Mouse (Mus musculus): ENCODE data around the gene Asic2. TPM values are rescaled to one million over a fixed set of nuclear protein-coding genes. Genes with fewer than 3 reads are reported as not detected.

Gene Asic2
- total RNA-seq, 4 experiments from 2014 or later = 60.0 to 62.0 (median 60.9) TPM

GRCm38 (mm10) chr11:81205471-81205870 is 762.8 kb downstream of the Asic2 start:
- DNase-seq (ENCODE audit: low spot score in 2 of 2) = no peak

- no peak for DNase-seq (ENCODE audit: low spot score in 2 of 2)
Observed at GRCm38 (mm10) chr11:81202578-81202977, 765.7 kb downstream of the Asic2 start.

DNA sequence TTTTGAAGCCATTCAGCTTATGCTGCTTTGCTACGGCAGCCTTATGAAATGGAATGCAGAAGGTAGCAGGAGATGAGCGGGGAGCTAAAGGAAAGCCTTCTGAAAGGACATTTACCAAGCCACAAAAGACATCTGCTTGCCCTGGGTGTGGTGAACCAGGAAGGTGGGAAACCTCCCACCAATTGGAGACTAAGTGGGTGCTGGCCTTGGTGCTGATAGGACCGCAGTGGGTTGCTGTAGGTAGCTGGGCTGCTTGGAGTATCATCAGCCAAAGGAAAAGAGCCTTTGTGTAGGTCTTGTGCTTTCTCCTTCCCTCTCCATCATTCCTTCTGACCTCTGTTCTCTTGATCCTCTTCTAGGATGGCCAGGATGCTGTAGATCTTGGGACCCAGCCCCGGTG is 774.4 kb downstream of the Asic2 start:
- no peak for DNase-seq (ENCODE audit: low spot score in 2 of 2)

GRCm38 (mm10) chr11:81192155-81192554 is 776.1 kb downstream of the Asic2 start:
- DNase-seq (ENCODE audit: low spot score in 2 of 2) = no peak

GRCm38 (mm10) chr11:81189103-81189502 is 779.2 kb downstream of the Asic2 start:
- peak; percentile 7 to 22 for DNase-seq (ENCODE audit: low spot score in 2 of 2)

GRCm38 (mm10) chr11:81187851-81188250 is 780.4 kb downstream of the Asic2 start:
- peak in 1 of 2 experiments; percentile 46 for DNase-seq (ENCODE audit: low spot score in 2 of 2)

- DNase-seq (ENCODE audit: low spot score in 2 of 2) = no peak
Observed at GRCm38 (mm10) chr11:81184721-81185120, 783.5 kb downstream of the Asic2 start.

DNA sequence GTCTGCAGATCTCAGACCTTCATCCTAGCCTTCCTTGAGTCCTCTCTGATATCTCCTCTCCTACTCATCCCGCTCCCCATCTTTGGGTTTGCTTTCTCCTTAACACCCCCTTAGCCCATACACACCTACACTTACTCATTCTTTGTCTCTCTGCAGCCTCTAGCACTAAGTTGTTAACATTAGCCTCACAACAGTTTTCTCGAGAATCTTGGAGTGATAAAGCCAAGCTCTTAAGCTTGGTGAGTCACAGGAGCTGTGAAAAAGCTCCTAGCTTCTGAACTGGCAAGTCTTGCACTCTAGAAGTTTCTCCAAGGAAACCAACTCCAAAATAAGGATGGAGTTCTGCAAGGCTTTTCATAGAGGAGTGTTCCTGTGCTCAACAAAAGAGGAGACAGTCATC is 803.4 kb downstream of the Asic2 start:
- DNase-seq (ENCODE audit: low spot score in 2 of 2) = no peak

DNA sequence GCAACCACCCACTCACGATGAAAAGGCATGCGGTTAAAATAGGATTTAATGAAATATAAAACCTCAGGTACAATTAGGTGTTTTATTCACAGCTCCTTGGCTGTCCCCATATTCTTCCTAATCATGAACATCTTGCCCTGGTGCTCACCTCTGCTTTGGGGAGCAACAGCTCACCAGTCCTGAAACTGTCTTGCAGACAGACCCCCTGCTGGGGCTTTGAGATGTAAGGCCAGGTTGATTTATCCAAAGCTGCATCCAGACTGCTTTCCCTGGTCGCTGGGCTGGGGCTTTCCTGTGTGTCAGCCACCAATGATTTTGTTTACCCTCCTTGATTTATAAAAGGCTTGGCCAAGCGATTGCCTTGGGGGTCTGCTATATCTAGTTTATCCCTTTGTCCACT is 805.2 kb downstream of the Asic2 start:
- DNase-seq (ENCODE audit: low spot score in 2 of 2) = no peak

DNA sequence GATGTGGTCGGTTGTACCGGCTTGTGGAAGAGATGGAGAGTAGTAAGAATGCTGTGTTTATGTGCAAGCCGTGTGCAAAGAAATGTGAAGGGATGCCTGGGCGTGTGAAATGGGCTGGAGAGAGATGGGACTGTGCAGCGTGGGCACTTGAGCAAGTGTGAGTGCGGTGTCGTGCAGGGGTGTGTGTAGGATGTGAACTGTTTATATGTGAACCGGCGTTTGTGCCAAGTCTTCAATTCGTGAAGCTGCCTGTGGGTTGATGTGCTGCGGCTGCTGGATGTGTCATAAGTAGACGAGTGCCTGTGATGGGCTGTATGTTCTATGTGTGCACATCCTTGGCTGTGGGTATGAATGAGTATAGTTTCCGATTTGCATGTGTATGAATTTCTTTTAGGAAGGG is 814.4 kb downstream of the Asic2 start:
- DNase-seq (ENCODE audit: low spot score in 2 of 2) = peak; percentile 45 to 93

GRCm38 (mm10) chr11:81153161-81153840 is 815.0 kb downstream of the Asic2 start:
- peak; percentile 46 to 78 for DNase-seq (ENCODE audit: low spot score in 2 of 2)

DNA sequence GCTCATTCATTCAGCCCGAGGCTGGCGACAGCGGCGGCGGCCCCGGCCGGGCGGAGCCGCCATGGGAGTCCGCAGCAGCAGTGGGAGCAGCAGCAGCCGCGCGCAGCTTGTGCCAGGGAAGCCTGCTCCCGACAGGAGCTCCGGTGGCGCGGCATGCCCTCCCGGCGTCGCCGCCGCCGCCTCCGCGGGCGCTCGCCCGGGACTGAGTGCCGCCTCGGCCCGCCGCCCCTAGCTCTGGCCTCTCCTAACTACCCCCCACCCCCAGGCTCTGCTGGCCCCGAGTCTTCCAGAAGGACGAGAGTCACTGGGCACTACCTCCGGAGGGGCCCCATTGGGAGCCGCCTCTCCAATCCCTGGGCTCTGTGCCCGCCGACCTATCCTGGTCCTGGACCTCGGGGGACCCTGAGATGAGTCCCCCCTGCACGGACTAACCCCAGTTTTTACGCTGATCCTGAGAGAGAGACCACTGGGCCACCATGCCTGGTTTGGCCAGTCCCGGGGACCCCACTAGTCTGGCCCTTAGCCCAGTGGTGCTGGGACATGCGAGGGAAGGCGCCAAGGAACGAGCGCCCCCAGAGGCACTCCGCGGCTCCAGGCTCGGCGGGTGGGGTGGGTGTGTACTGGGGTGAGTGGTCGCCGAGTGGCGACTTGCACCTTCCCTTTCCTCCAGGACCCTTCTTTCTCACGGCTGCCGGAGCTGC is 815.6 kb downstream of the Asic2 start:
- peak; percentile 52 to 58 for DNase-seq (ENCODE audit: low spot score in 2 of 2)

DNA sequence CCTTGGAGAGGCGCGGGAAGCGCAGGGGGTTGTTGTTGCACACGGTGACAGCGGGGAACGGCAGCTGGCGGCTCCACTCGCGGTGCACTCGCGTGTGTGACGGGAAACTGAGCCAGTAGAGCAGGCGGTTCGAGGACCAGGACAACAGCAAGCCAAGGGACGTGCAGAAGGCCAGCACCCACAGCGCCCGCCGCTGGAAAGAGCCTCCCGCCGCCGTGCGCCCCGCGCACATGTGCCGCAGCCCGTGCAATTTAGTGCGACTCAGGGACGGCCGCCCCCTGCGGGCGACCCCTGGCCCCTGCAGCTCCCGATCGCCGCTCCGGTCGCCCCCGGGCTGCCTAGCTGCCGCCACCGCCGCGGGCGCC is 816.3 kb downstream of the Asic2 start:
- peak; percentile 43 to 47 for DNase-seq (ENCODE audit: low spot score in 2 of 2)

GRCm38 (mm10) chr11:81151286-81152020 is 816.8 kb downstream of the Asic2 start:
- DNase-seq (ENCODE audit: low spot score in 2 of 2) = no peak

- DNase-seq (ENCODE audit: low spot score in 2 of 2) = no peak
Observed at GRCm38 (mm10) chr11:81150621-81151020, 817.6 kb downstream of the Asic2 start.

GRCm38 (mm10) chr11:81148423-81148822 is 819.8 kb downstream of the Asic2 start:
- DNase-seq (ENCODE audit: low spot score in 2 of 2) = peak in 1 of 2 experiments; percentile 33

GRCm38 (mm10) chr11:81146574-81147157 is 821.6 kb downstream of the Asic2 start:
- DNase-seq (ENCODE audit: low spot score in 2 of 2) = no peak

GRCm38 (mm10) chr11:81135141-81135540 is 833.1 kb downstream of the Asic2 start:
- DNase-seq (ENCODE audit: low spot score in 2 of 2) = peak in 1 of 2 experiments; percentile 57

DNA sequence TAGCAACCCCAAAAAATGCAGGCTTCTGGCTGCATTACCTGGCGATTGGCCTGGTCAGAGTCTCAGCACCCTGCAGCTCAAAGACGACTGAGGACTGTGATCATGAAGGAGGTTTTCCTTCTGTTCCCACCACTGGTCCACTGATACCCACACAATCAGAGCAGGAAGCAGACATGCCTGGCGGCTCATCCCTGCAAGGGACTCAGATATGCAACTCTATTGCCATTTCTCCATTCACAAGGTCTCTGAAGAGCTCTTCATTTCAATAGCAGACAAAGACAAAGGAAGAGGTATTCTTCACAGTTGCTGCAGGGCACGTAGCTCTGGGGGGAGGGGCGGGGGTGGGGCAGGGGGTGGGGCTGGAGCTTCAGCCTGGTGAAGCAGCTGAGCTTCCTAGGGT is 834.3 kb downstream of the Asic2 start:
- no peak for DNase-seq (ENCODE audit: low spot score in 2 of 2)

GRCm38 (mm10) chr11:81132669-81133068 is 835.6 kb downstream of the Asic2 start:
- DNase-seq (ENCODE audit: low spot score in 2 of 2) = peak in 1 of 2 experiments; percentile 60

DNA sequence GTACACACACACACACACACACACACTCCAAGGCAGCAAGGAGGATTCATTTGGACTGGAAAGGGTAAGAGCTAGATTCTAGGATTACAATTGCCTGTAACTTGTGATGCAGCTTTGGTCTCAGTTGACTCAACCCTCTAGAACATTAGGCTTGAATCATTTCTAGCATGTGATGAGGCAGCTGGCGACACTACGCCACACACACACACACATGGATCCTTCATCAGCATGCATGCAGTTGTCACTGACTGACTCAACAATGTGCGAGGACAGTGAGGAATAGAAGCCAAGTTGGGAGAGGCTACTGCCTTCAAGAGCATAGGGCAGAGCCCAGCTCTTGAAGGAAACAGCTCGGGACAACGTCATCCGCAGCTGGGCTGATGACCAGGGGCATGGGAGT is 843.9 kb downstream of the Asic2 start:
- DNase-seq (ENCODE audit: low spot score in 2 of 2) = no peak

- DNase-seq (ENCODE audit: low spot score in 2 of 2) = no peak
Observed at GRCm38 (mm10) chr11:81120024-81120576, 848.2 kb downstream of the Asic2 start.
